Mouse (Mus musculus) neural tube, embryonic 14.5 days (tissue): ENCODE data around the gene Mgst2. TPM values are rescaled to one million over a fixed set of nuclear protein-coding genes. Genes with fewer than 3 reads are reported as not detected.

Experiments used
- ATAC-seq: fragments of 200-750 bp; cut with Nextera tagmentation; 2 replicates; pipeline ENCODE4 v1.8.0; 2017; ENCODE audit warnings: low read depth, mild to moderate bottlenecking, moderate TSS enrichment, moderate library complexity
- H3K27ac ChIP-seq: fragments of 300-500 bp; sonication (generic); 2 replicates; pipeline ENCODE4 v1.5.1; 2014; ENCODE audit warnings: low read depth, mild to moderate bottlenecking, control low read depth, low read length, moderate library complexity, mixed read lengths
- H3K27me3 ChIP-seq: fragments of 300-500 bp; sonication (generic); 2 replicates; pipeline ENCODE4 v1.6.1; 2014; ENCODE audit warnings: low read length; ENCODE audit not compliant: control insufficient read depth, insufficient read depth
- H3K36me3 ChIP-seq: fragments of 300-500 bp; sonication (generic); 2 replicates; pipeline ENCODE4 v1.6.1; 2014; ENCODE audit warnings: low read length, mixed read lengths; ENCODE audit not compliant: control insufficient read depth, insufficient read depth
- H3K4me1 ChIP-seq: fragments of 300-500 bp; sonication (generic); 2 replicates; pipeline ENCODE4 v1.6.1; 2014; ENCODE audit warnings: low read length; ENCODE audit not compliant: control insufficient read depth, insufficient read depth
- H3K4me2 ChIP-seq: fragments of 300-500 bp; sonication (generic); 2 replicates; pipeline ENCODE4 v1.6.1; 2014; ENCODE audit warnings: mild to moderate bottlenecking, low read depth, low read length, control low read depth
- H3K4me3 ChIP-seq: fragments of 300-500 bp; sonication (generic); 2 replicates; pipeline ENCODE4 v1.5.1; 2014; ENCODE audit warnings: low read depth, low read length, control low read depth, mixed read lengths
- H3K9ac ChIP-seq: fragments of 300-500 bp; sonication (generic); replicated peaks from 2 replicates; pipeline ENCODE4 v1.6.1; 2014; ENCODE audit warnings: low read depth, mild to moderate bottlenecking, control low read depth, low read length, mixed read lengths
- H3K9me3 ChIP-seq: fragments of 300-500 bp; sonication (generic); 2 replicates; pipeline ENCODE4 v1.6.1; 2016; ENCODE audit warnings: low read length; ENCODE audit not compliant: control insufficient read depth
- whole genome bisulfite sequencing: fragments of 180-500 bp; shearing (Covaris S2); extraction: QIAGEN DNeasy Blood & Tissue Kit; methylation state at CpG from one replicate; pipeline ENCODE4 v1.1.7; 2014; 5-methylcytosine and 5-hydroxymethylcytosine counted together
- polyA plus RNA-seq: library from polyadenylated mRNA; unstranded; fragments of >200 nt; fragmentation: Nextera tagmentation; extraction: Ambion mirVana; gene quantifications from 2 replicates; pipeline ENCODE4 v1.2.1, GENCODE M21; 2014

Mgst2 gene
- 0.27 and 0.48 TPM in 2 replicates for polyA plus RNA-seq

DNA sequence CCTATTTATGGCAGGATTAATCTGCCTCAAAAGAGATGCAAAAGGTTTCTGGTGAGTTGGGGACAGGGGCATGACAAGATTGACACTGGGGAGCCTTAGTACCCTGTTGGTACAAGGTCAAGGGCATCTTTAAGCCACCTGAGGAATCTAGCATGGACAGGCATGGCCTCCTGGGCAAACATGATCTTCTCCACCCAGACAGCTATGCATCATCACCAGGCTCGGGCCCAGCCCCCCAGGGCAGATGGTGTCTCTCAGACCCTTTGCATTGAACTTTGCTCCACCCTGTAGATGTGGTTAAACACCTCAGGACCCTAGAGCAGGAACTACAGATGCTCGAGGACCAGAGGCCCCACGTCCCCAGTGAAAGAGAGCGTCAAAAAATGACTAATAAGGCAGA, at the start of gene Mgst2:
Gene Mgst2, plus strand, starts transcription at position 301 of the 400 bp plus-strand sequence.
- Histone ChIP-seq H3K4me1 (no peaks in the 10 kb centered on the region), H3K27me3 (no peaks in the 10 kb centered on the region), H3K9me3 (no peaks in the 10 kb centered on the region), H3K9ac (no peak within 1 kb of the TSS), H3K4me2 (no peak within 1 kb of the TSS), H3K4me3 (no peak within 1 kb of the TSS), H3K36me3 (no peaks in the 10 kb centered on the region), H3K27ac (no peak within 1 kb of the TSS)
- WGBS, result 50% methylated on average over 4 of the region's 4 CpGs
- no peak for ATAC-seq

DNA sequence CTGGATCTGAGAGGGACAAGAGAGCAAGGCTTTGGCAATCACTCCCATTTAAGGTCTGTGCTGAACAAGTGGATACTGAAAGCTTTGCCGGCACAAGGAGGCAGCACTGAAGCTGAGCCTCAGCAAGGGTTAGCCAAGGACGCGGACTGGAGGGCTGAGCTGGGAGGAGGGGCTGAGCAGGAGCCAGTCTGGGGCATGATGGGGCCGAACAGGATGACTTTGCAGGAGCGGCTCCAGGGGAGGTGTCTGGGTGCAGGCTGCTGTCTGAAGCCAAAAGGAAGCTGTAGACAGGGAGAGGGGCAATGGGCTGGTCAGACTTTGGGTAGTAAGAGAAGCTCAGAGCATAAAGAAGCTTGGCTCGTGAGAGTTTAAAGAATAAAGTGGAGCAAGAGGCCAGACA, 48.2 kb upstream of the Mgst2 start:
- no peak overlapping the region for H3K4me3 ChIP-seq
- ATAC-seq, result peak; percentile 63; the same call in 1 of the 2 replicates
- WGBS, result 8% methylated on average over 6 of the region's 6 CpGs
- 0 out of 2 replicates have a peak, but pooled peaks cover 2% of the 10 kb centered on the region for H3K4me1 ChIP-seq
- no peaks in the 10 kb centered on the region for H3K36me3 ChIP-seq
- no peaks in the 10 kb centered on the region for H3K27me3 ChIP-seq
- H3K27ac ChIP-seq, result no peak overlapping the region
- H3K9me3 ChIP-seq, result no peaks in the 10 kb centered on the region
- H3K4me2 ChIP-seq, result no peak overlapping the region
- no peak overlapping the region for H3K9ac ChIP-seq

DNA sequence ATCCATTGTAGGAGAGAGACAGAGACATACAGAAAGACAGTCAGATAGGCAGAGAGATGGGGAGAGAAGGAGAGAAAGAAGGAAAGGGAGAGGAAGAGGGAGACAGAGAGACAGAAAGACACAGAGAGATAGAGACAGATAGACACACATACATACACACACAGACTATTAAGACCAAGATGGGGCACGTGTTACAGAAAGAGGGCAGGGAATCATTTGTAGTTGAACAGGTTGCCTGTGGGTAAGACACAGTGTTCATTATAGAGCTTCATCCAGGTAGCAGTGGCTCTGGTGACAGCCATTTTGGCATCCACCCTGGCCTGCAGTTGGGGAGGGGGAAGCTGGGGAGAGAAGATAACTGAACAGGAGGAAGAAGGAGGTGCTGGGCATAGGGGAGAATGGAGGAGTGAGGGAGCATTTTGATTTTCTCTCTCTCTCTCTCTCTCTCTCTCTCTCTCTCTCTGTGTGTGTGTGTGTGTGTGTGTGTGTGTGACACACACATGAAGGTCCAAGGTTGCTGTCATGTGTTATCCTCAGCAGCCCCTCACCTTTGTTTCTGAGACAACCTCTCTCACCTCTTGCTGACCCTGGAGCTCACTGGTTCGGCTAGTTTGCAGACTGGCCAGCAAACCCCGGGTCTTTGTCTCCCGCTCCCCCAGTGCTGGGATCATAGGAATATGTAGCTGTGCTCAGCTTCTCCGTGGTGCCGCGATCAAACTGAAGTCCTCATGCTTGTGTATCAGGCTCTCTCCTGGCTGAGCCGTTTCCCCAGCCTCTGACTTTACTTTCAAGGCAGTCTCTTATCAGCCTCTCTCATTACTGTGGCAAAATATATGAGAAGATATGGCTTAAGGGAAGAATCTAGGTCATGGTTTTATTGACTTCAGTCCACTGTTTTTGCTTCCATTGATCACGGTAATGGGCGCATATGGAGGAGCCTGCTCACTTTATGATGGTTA, 47.5 kb upstream of the Mgst2 start:
- Histone ChIP-seq H3K4me3 (no peak overlapping the region), H3K36me3 (no peaks in the 10 kb centered on the region), H3K27ac (no peak overlapping the region), H3K9ac (no peak overlapping the region), H3K9me3 (no peaks in the 10 kb centered on the region), H3K4me2 (no peak overlapping the region), H3K27me3 (no peaks in the 10 kb centered on the region), H3K4me1 (0 out of 2 replicates have a peak, but pooled peaks cover 2% of the 10 kb centered on the region)
- ATAC-seq, result no peak
- WGBS, result 85% methylated on average over 10 of the region's 10 CpGs

DNA sequence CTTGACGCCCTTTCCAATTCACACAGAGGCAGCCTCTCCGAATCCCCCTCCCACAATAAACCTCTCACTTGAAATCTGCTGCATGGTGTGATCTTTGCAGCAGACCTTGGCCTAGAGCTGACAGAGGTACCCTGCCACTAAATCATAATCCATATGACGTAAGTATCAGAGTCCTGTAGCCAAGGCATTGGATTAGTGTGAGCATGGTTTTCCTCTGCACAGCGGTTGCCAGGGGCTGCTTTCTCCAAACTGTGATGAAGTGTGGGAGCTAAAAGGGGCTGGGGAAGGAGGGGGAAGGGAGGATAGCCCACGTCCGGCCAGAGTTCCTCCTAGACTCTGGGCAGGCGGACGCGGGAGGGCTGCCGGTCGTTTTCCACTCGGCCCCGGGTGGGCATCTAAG, 45.9 kb upstream of the Mgst2 start:
- Histone ChIP-seq H3K4me2 (no peak overlapping the region), H3K4me1 (0 out of 2 replicates have a peak, but pooled peaks cover 2% of the 10 kb centered on the region), H3K27ac (no peak overlapping the region), H3K4me3 (no peak overlapping the region), H3K36me3 (no peaks in the 10 kb centered on the region), H3K9ac (no peak overlapping the region), H3K27me3 (no peaks in the 10 kb centered on the region), H3K9me3 (no peaks in the 10 kb centered on the region)
- 77% methylated on average over 13 of the region's 13 CpGs for WGBS
- ATAC-seq, result no peak

DNA sequence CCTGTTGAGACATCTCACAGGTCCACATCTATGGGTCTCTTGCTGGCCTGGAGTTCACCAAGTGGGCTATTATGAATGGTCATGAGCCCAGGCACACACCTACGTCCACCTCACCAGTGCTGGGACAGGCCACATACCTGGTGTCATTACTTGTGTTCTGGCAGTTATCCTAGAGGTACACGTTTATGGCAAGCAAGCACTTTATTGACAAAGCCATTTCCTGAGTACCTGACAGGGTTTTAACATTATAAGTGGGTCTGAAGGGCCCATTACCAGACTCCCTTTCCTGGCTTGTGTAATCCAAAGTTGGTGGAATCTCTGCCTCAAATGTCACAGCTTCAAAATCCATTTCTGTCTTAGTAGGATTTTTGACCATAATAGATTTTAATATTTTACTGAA, 36.2 kb upstream of the Mgst2 start:
- Histone ChIP-seq H3K4me2 (no peak overlapping the region), H3K27me3 (no peaks in the 10 kb centered on the region), H3K4me1 (no peaks in the 10 kb centered on the region), H3K27ac (no peak overlapping the region), H3K4me3 (no peak overlapping the region), H3K36me3 (no peaks in the 10 kb centered on the region), H3K9ac (no peak overlapping the region), H3K9me3 (no peaks in the 10 kb centered on the region)
- 86% methylated on average over 2 of the region's 2 CpGs for WGBS
- no peak for ATAC-seq

DNA sequence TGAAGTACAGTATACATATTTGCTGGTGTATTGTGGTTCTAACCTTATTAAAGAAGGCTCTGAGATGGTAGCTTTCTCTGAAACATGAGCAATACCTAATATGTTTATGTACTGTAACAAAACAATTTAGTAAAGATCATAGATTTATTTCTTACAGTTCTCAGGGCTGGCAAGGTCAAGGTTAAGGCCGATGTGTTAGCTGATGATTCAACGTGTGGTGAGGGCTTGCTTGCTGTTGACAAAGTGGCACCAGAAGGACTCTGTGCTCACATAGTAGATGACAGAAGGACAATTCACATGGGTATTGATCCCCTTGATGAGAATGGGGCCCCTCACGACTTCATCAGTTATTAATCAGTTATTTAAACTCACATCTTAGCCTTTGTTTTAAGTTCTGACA, 32.4 kb upstream of the Mgst2 start:
- Histone ChIP-seq H3K9me3 (no peaks in the 10 kb centered on the region), H3K9ac (no peak overlapping the region), H3K27me3 (no peaks in the 10 kb centered on the region), H3K27ac (no peak overlapping the region), H3K4me3 (no peak overlapping the region), H3K4me1 (no peaks in the 10 kb centered on the region), H3K4me2 (no peak overlapping the region), H3K36me3 (no peaks in the 10 kb centered on the region)
- ATAC-seq, result no peak
- WGBS, result 74% methylated on average over 3 of the region's 3 CpGs

DNA sequence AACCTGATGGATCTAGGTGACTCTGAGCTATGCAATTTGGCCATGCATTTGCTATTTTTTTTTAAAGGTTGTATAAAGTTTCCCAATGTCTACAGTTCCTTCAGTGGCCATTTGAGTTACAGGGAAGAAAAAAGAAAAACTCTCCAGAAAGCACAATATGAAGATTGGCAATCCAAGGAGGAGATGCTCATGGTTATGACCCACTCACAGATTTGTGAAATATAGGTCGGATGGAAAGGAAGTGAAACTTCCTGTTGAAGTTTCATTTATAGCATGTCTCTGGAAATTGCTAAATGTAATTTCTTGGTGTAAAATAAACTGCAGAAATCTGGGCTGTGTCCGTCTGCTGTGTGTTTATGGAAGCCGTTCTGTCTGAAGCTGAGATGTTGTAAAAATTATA, 31.2 kb upstream of the Mgst2 start:
- Histone ChIP-seq H3K4me1 (no peaks in the 10 kb centered on the region), H3K36me3 (no peaks in the 10 kb centered on the region), H3K9me3 (no peaks in the 10 kb centered on the region), H3K4me2 (no peak overlapping the region), H3K27ac (no peak overlapping the region), H3K27me3 (no peaks in the 10 kb centered on the region), H3K9ac (no peak overlapping the region), H3K4me3 (no peak overlapping the region)
- WGBS, result 79% methylated on average over 3 of the region's 3 CpGs
- ATAC-seq, result no peak

DNA sequence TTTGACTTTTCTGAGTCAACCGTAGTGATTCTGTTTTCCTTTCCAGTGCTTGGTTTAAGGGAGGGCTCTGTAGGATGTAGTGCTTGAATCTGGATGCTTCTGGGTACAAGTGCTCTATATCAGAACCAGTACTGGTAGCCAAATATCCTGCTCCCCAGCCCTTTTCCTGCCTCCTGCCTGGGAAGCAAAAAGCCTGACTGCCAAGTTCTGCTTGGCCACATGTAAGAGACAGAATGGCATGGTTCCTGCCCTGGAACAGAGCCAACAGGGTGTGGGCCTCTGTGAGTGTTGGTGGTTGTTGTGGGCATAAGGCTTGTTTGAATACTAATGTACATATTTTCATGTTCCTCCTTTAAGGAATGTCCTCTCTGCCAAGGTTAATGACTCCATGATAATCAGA, 29.4 kb upstream of the Mgst2 start:
- no peak overlapping the region for H3K9ac ChIP-seq
- 97% methylated on average over 1 of the region's 1 CpGs for WGBS
- no peak for ATAC-seq
- H3K4me1 ChIP-seq, result no peaks in the 10 kb centered on the region
- no peak overlapping the region for H3K4me3 ChIP-seq
- no peak overlapping the region for H3K4me2 ChIP-seq
- H3K27me3 ChIP-seq, result no peaks in the 10 kb centered on the region
- H3K27ac ChIP-seq, result no peak overlapping the region
- H3K36me3 ChIP-seq, result no peaks in the 10 kb centered on the region
- H3K9me3 ChIP-seq, result no peaks in the 10 kb centered on the region

DNA sequence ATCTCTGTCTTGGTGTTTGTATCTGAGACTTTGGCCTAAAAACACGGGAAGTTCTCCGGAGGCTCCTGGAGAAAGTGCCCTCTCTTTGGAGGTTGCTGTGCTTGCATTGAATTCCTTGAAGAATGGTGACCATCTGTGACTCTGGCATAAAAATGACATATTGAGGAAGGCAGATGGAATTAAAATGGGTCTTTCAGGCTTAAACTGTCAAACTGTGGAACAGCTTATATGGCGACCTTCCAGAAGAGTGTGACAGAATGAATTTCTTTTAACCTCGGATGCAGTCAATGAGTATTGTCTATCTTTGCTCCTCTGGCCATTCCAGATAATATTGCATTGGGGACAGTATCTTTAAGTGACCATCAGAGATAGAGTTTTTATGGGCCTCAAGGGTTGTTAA, 28.2 kb upstream of the Mgst2 start:
- Histone ChIP-seq H3K9me3 (no peaks in the 10 kb centered on the region), H3K36me3 (no peaks in the 10 kb centered on the region), H3K9ac (no peak overlapping the region), H3K4me1 (no peaks in the 10 kb centered on the region), H3K4me3 (no peak overlapping the region), H3K27ac (no peak overlapping the region), H3K27me3 (no peaks in the 10 kb centered on the region), H3K4me2 (no peak overlapping the region)
- 88% methylated on average over 4 of the region's 4 CpGs for WGBS
- ATAC-seq, result no peak
